Mouse (Mus musculus) adrenal gland (tissue): ENCODE data around the gene Camk2d.

Experiments used
- intact Hi-C: fragments of 180-260 bp; cut with DNase I; formaldehyde crosslinking; loops from one replicate; pipeline ENCODE4 v1.15.1; 2025

The Camk2d gene

GRCm38 (mm10) chr3:126643071-126644010 lies 47.2 kb downstream of the Camk2d start:
- intact Hi-C loops, result no loop called here

- intact Hi-C loops, result no loop called here
Observed at GRCm38 (mm10) chr3:126650332-126650731, 54.2 kb downstream of the Camk2d start.

- intact Hi-C loops, result no loop called here
Observed at GRCm38 (mm10) chr3:126650747-126651146, 54.6 kb downstream of the Camk2d start.

- intact Hi-C loops, result no loop called here
Observed at GRCm38 (mm10) chr3:126652361-126652760, 56.3 kb downstream of the Camk2d start.

- intact Hi-C loops, result no loop called here
Observed at GRCm38 (mm10) chr3:126653118-126653517, 57.0 kb downstream of the Camk2d start.

GRCm38 (mm10) chr3:126656173-126656572 lies 60.1 kb downstream of the Camk2d start:
- intact Hi-C loops, result loop anchor here (5.0 kb wide), 1 partner anchor 44 kb away; no protein-coding TSS in a partner anchor

GRCm38 (mm10) chr3:126657895-126658294 lies 61.8 kb downstream of the Camk2d start:
- intact Hi-C loops, result loop anchor here (5.0 kb wide), 1 partner anchor 46 kb away; no protein-coding TSS in a partner anchor

- intact Hi-C loops, result loop anchor here (5.0 kb wide), 1 partner anchor 46 kb away; no protein-coding TSS in a partner anchor
Observed at GRCm38 (mm10) chr3:126658791-126659190, 62.7 kb downstream of the Camk2d start.

GRCm38 (mm10) chr3:126659235-126659634 lies 63.1 kb downstream of the Camk2d start:
- intact Hi-C loops, result loop anchor here (5.0 kb wide), 1 partner anchor 47 kb away; no protein-coding TSS in a partner anchor

GRCm38 (mm10) chr3:126659832-126660564 lies 63.9 kb downstream of the Camk2d start:
- intact Hi-C loops, result loop anchor here (5.0 kb wide), 2 partner anchors 48 to 63 kb away; partner anchors contain the start of gene Camk2d

- intact Hi-C loops, result loop anchor here (5.0 kb wide), 1 partner anchor 63 kb away; the partner anchor contains the start of gene Camk2d
Observed at GRCm38 (mm10) chr3:126660575-126660974, 64.5 kb downstream of the Camk2d start.

- intact Hi-C loops, result loop anchor here (5.0 kb wide), 1 partner anchor 64 kb away; the partner anchor contains the start of gene Camk2d
Observed at GRCm38 (mm10) chr3:126660986-126661385, 64.9 kb downstream of the Camk2d start.

- intact Hi-C loops, result loop anchor here (5.0 kb wide), 1 partner anchor 65 kb away; the partner anchor contains the start of gene Camk2d
Observed at GRCm38 (mm10) chr3:126661920-126662319, 65.8 kb downstream of the Camk2d start.

GRCm38 (mm10) chr3:126663436-126663835 lies 67.3 kb downstream of the Camk2d start:
- intact Hi-C loops, result loop anchor here (5.0 kb wide), 1 partner anchor 66 kb away; the partner anchor contains the start of gene Camk2d

GRCm38 (mm10) chr3:126665866-126666265 lies 69.8 kb downstream of the Camk2d start:
- intact Hi-C loops, result no loop called here

GRCm38 (mm10) chr3:126667019-126667418 lies 70.9 kb downstream of the Camk2d start:
- intact Hi-C loops, result no loop called here

GRCm38 (mm10) chr3:126667451-126667850 lies 71.3 kb downstream of the Camk2d start:
- intact Hi-C loops, result no loop called here

- intact Hi-C loops, result no loop called here
Observed at GRCm38 (mm10) chr3:126668123-126668522, 72.0 kb downstream of the Camk2d start.

GRCm38 (mm10) chr3:126668692-126669091 lies 72.6 kb downstream of the Camk2d start:
- intact Hi-C loops, result no loop called here

GRCm38 (mm10) chr3:126670413-126670812 lies 74.3 kb downstream of the Camk2d start:
- intact Hi-C loops, result no loop called here

- intact Hi-C loops, result no loop called here
Observed at GRCm38 (mm10) chr3:126671292-126671691, 75.2 kb downstream of the Camk2d start.
